In genomic region chr14:122083499-122083898, GRCm38 (mm10) we compare ENCODE assay signal across 25 mouse cellular contexts. TPM values are rescaled to one million over a fixed set of nuclear protein-coding genes. Genes with fewer than 3 reads are reported as not detected.
DNase-seq lines count a peak whose midpoint lies in the region; ATAC-seq and TF ChIP-seq lines count a peak whose summit lies in the region.
"Had no signal": no experiment of that assay in that cellular context is flagged by ENCODE, and none has a peak within 500 bp of the region (broad histone marks: within the 10 kb centered on the region; RNA-seq: fewer than 3 reads in every experiment).

No protein-coding gene starts in this region.

- in situ Hi-C loops in CH12.LX (cut with MboI; ENCODE audit: low pct_ligation_motif_present, low pct_unique_long_range_greater_than_20kb, low sequenced_read_pairs), result no loop called here

- H3K27me3 ChIP-seq in heart, embryonic 12.5 days (replicated peaks), result peaks cover 9% of the 10 kb centered on the region; the same call in 1 of the 2 replicates
- H3K27me3 ChIP-seq in CH12.LX (replicated peaks), result no peaks in the 10 kb centered on the region
- no peaks in the 10 kb centered on the region for H3K27me3 ChIP-seq in MEL (ENCODE audit: control insufficient read depth in 1 of 2, insufficient read depth in 2 of 2, low read length in 2 of 2)
- H3K27me3 ChIP-seq in kidney, embryonic 15.5 days, result no peaks in the 10 kb centered on the region
- H3K27me3 ChIP-seq: Patski had no signal

- H3K9me3 ChIP-seq in heart, embryonic 12.5 days (replicated peaks), result no peaks in the 10 kb centered on the region; the same call in 1 of the 2 replicates
- H3K9me3 ChIP-seq in CH12.LX (replicated peaks; ENCODE audit: low read length) (no peaks in the 10 kb centered on the region), MEL (replicated peaks; ENCODE audit: insufficient read depth, low read length) (no peaks in the 10 kb centered on the region)
- H3K9me3 ChIP-seq in kidney, embryonic 15.5 days (replicated peaks), result 0 out of 2 replicates have a peak, but pooled peaks cover 8% of the 10 kb centered on the region

- peak; percentile 59 for DNase-seq in heart, adult 11 months
- DNase-seq in CH12.LX (ENCODE audit: extremely low read depth), result no peak
- no peak for DNase-seq in MEL (ENCODE audit: low read depth, low spot score)
- no peak for DNase-seq in frontal cortex, postnatal 10 days (ENCODE audit: low spot score in 2 of 2)
- DNase-seq: adrenal gland, adult 2 months; adrenal gland, adult 8-10 months; adrenal gland, postnatal 10 days; adrenal gland, postnatal 14 days; adrenal gland, postnatal 25 days; adrenal gland, postnatal 36 days; B cell, adult 2 months; cerebellum, adult 11 months; cerebellum, adult 11-12 months; cerebellum, adult 18-20 months; cerebellum, adult 2 months; cerebellum, adult 8-10 months had no signal

- TF ChIP-seq RAD21 in CH12.LX (IDR thresholded peaks at IDR 0.05; ENCODE audit: low read depth, low read length) (no peak), MEL (IDR thresholded peaks at IDR 0.05; ENCODE audit: low read depth, low read length) (no peak)

- ATAC-seq in heart, embryonic 12.5 days (ENCODE audit: insufficient number of reproducible peaks, low FRiP score), result no peak
- no peak for ATAC-seq in kidney, embryonic 15.5 days (replicated peaks; ENCODE audit: low FRiP score)
- ATAC-seq: activated CD4-positive, CD25-positive, alpha-beta regulatory T cell, adult 4 months; CD4-positive, CD25-positive, alpha-beta regulatory T cell, adult 4 months; Patski had no signal

- TF ChIP-seq CTCF in CH12.LX (conservative IDR thresholded peaks at IDR 0.05 in 1 of 2, IDR thresholded peaks at IDR 0.05 in 1 of 2; ENCODE audit: low read depth in 2 of 2, low read length in 2 of 2) (no peak), MEL (IDR thresholded peaks at IDR 0.05 in 2 of 3, conservative IDR thresholded peaks at IDR 0.05 in 1 of 3; ENCODE audit: control insufficient read depth in 1 of 3, insufficient read depth in 1 of 3, low read depth in 2 of 3, low read length in 3 of 3, poor library complexity in 1 of 3, severe bottlenecking in 1 of 3) (no peak)

- H3K27ac ChIP-seq in heart, embryonic 12.5 days (ENCODE audit: poor library complexity, severe bottlenecking), result no peak overlapping the region
- H3K27ac ChIP-seq in CH12.LX (ENCODE audit: insufficient read depth, low read depth), result no peak overlapping the region
- H3K27ac ChIP-seq in MEL (ENCODE audit: control insufficient read depth, low read depth, low read length), result no peak overlapping the region
- no peak overlapping the region for H3K27ac ChIP-seq in kidney, embryonic 15.5 days

- TF ChIP-seq EP300 in CH12.LX (IDR thresholded peaks at IDR 0.05; ENCODE audit: low read length) (no peak), MEL (IDR thresholded peaks at IDR 0.05; ENCODE audit: low read depth in 1 of 2, low read length in 2 of 2) (no peak)

- H3K4me3 ChIP-seq in heart, embryonic 12.5 days, result no peak overlapping the region
- H3K4me3 ChIP-seq in CH12.LX (replicated peaks in 1 of 3; ENCODE audit: low read depth in 2 of 3, low read length in 2 of 3, poor library complexity in 1 of 3), result no peak overlapping the region
- no peak overlapping the region for H3K4me3 ChIP-seq in MEL (ENCODE audit: control insufficient read depth in 1 of 2, insufficient read depth in 1 of 2, low read depth in 2 of 2, low read length in 2 of 2)
- no peak overlapping the region for H3K4me3 ChIP-seq in kidney, embryonic 15.5 days (replicated peaks)

- no peaks in the 10 kb centered on the region for H3K4me1 ChIP-seq in heart, embryonic 12.5 days (replicated peaks)
- H3K4me1 ChIP-seq in CH12.LX (ENCODE audit: control insufficient read depth in 1 of 2, insufficient read depth in 2 of 2) (peaks cover 0 to 8% of the 10 kb centered on the region in 2 experiments; a peak in 2 of 4 replicates), MEL (ENCODE audit: control insufficient read depth in 1 of 2, insufficient read depth in 2 of 2, low read length in 2 of 2) (peaks cover 2 to 6% of the 10 kb centered on the region in 2 experiments; a peak in 3 of 4 replicates)
- no peaks in the 10 kb centered on the region for H3K4me1 ChIP-seq in kidney, embryonic 15.5 days

- dilution Hi-C loops in CH12.LX (cut with MboI; ENCODE audit: extremely low pct_ligation_motif_present, extremely low pct_unique_long_range_greater_than_20kb, low sequenced_read_pairs), result no loop called here

- no peak overlapping the region for H3K9ac ChIP-seq in heart, embryonic 12.5 days
- no peak overlapping the region for H3K9ac ChIP-seq in CH12.LX (ENCODE audit: insufficient read depth, low read depth)
- H3K9ac ChIP-seq in MEL (ENCODE audit: control insufficient read depth, low read depth, low read length, poor library complexity, severe bottlenecking), result no peak overlapping the region
- no peak overlapping the region for H3K9ac ChIP-seq in kidney, embryonic 15.5 days

- 70% methylated on average over 7 of the region's 7 CpGs for WGBS in heart, embryonic 12.5 days
- 82% methylated on average over 7 of the region's 7 CpGs for WGBS in kidney, embryonic 15.5 days

- H3K36me3 ChIP-seq in heart, embryonic 12.5 days, result no peaks in the 10 kb centered on the region
- H3K36me3 ChIP-seq in CH12.LX (replicated peaks in 1 of 2; ENCODE audit: control insufficient read depth in 1 of 2, insufficient read depth in 1 of 2, low read length in 1 of 2) (no peaks in the 10 kb centered on the region), MEL (ENCODE audit: control insufficient read depth in 1 of 2, insufficient read depth in 2 of 2, low read length in 2 of 2) (no peaks in the 10 kb centered on the region; a peak in 2 of 4 replicates)
- H3K36me3 ChIP-seq in kidney, embryonic 15.5 days, result no peaks in the 10 kb centered on the region
- H3K36me3 ChIP-seq: G1E had no signal

- H3K4me2 ChIP-seq in heart, embryonic 12.5 days, result no peak overlapping the region
- H3K4me2 ChIP-seq in CH12.LX (ENCODE audit: insufficient read depth, low read depth, poor library complexity, severe bottlenecking), result no peak overlapping the region
- no peak overlapping the region for H3K4me2 ChIP-seq in kidney, embryonic 15.5 days

- H3K79me2 ChIP-seq in CH12.LX (replicated peaks; ENCODE audit: control insufficient read depth, extremely low read depth, insufficient read depth, poor library complexity, severe bottlenecking) (no peaks in the 10 kb centered on the region), MEL (ENCODE audit: control insufficient read depth, insufficient read depth, low read length, poor library complexity) (no peaks in the 10 kb centered on the region)

- TF ChIP-seq POLR2A in CH12.LX (IDR thresholded peaks at IDR 0.05; ENCODE audit: low read depth, low read length), result no peak
- TF ChIP-seq POLR2A in MEL (IDR thresholded peaks at IDR 0.05; ENCODE audit: control insufficient read depth in 1 of 2, insufficient read depth in 1 of 2, low read depth in 1 of 2, low read length in 2 of 2, poor library complexity in 1 of 2), result no peak

TF ChIP-seq in CH12.LX, 34 proteins besides CTCF, POLR2A, EP300 and RAD21:
- TF ChIP-seq USF1 (IDR thresholded peaks at IDR 0.05; ENCODE audit: low read depth, low read length) (no peak), ETS1 (conservative IDR thresholded peaks at IDR 0.05; ENCODE audit: low read depth, low read length) (no peak), MYC (IDR thresholded peaks at IDR 0.05; ENCODE audit: low read depth, low read length) (no peak), MAFK (IDR thresholded peaks at IDR 0.05; ENCODE audit: insufficient replicate concordance, low read length) (peak; percentile 93)

TF ChIP-seq in MEL, 35 proteins besides CTCF, POLR2A, EP300 and RAD21:
- no peak for TF ChIP-seq CHD1 (IDR thresholded peaks at IDR 0.05; ENCODE audit: low read depth, low read length)
- TF ChIP-seq MAFK (IDR thresholded peaks at IDR 0.05; ENCODE audit: borderline replicate concordance, low read depth, low read length), result peak; percentile 79
- no peak for TF ChIP-seq MAZ (IDR thresholded peaks at IDR 0.05; ENCODE audit: low read depth, low read length)

RNA-seq across cellular contexts. Expression of gene Tm9sf2, which starts 23.3 kb away (rescaled TPM):
- polyA plus RNA-seq in heart, embryonic 12.5 days (2016; fragmentation: Nextera tagmentation; extraction: Ambion mirVana), result 144 and 147 TPM in 2 replicates
- total RNA-seq in CH12.LX (2012; rRNA removed) (49.2 and 59.6 TPM in 2 replicates), CH12.LX (2014; rRNA removed) (108 and 119 TPM in 2 replicates), MEL (2012; rRNA removed) (55.8 and 59.6 TPM in 2 replicates)
- polyA plus RNA-seq in CH12.LX (2012; ENCODE audit: insufficient read length, low read depth) (73.1 and 85.5 TPM in 2 replicates), MEL (2012; ENCODE audit: insufficient read depth in 1 of 2, insufficient read length in 2 of 2, low read depth in 1 of 2, low replicate concordance in 2 of 2, missing spikeins in 1 of 2) (10 to 100 TPM in 1 of 2 experiments, not detected in 1; 62.7 TPM)
- 180 and 192 TPM in 2 replicates for polyA plus RNA-seq in kidney, embryonic 15.5 days (2015; fragmentation: Nextera tagmentation; extraction: Ambion mirVana)

RNA-seq across cellular contexts. Expression of gene Timm8a2, which starts 49.0 kb away (rescaled TPM):
- not detected in 2 replicates for polyA plus RNA-seq in heart, embryonic 12.5 days (2016; fragmentation: Nextera tagmentation; extraction: Ambion mirVana)
- total RNA-seq in CH12.LX (2012; rRNA removed) (not detected in 2 replicates), CH12.LX (2014; rRNA removed) (not detected in 2 replicates), MEL (2012; rRNA removed) (not detected in 2 replicates)
- polyA plus RNA-seq in CH12.LX (2012; ENCODE audit: insufficient read length, low read depth) (not detected in 2 replicates), MEL (2012; ENCODE audit: insufficient read depth in 1 of 2, insufficient read length in 2 of 2, low read depth in 1 of 2, low replicate concordance in 2 of 2, missing spikeins in 1 of 2) (under 1 TPM in 1 of 2 experiments, not detected in 1; 0.18 TPM)
- not detected in 2 replicates for polyA plus RNA-seq in kidney, embryonic 15.5 days (2015; fragmentation: Nextera tagmentation; extraction: Ambion mirVana)
- total RNA-seq: adrenal gland, adult 18-20 months; adrenal gland, adult 2 months; adrenal gland, adult 8-10 months; adrenal gland, postnatal 14 days; adrenal gland, postnatal 25 days; adrenal gland, postnatal 36 days; adrenal gland, postnatal 4 days; G1E had no signal
- polyA plus RNA-seq: activated CD4-positive, CD25-positive, alpha-beta regulatory T cell, adult 4 months; adrenal gland, adult 2 months; C2C12; CD4-positive, CD25-positive, alpha-beta regulatory T cell, adult 4 months; Patski had no signal
